Mouse (Mus musculus) layer of hippocampus, adult 9-11 months (tissue): ENCODE measurements around the gene Rere.

Experiments
- DNase-seq: peaks from one replicate; pipeline ENCODE4 v3.0.0; 2022

Rere gene

DNA sequence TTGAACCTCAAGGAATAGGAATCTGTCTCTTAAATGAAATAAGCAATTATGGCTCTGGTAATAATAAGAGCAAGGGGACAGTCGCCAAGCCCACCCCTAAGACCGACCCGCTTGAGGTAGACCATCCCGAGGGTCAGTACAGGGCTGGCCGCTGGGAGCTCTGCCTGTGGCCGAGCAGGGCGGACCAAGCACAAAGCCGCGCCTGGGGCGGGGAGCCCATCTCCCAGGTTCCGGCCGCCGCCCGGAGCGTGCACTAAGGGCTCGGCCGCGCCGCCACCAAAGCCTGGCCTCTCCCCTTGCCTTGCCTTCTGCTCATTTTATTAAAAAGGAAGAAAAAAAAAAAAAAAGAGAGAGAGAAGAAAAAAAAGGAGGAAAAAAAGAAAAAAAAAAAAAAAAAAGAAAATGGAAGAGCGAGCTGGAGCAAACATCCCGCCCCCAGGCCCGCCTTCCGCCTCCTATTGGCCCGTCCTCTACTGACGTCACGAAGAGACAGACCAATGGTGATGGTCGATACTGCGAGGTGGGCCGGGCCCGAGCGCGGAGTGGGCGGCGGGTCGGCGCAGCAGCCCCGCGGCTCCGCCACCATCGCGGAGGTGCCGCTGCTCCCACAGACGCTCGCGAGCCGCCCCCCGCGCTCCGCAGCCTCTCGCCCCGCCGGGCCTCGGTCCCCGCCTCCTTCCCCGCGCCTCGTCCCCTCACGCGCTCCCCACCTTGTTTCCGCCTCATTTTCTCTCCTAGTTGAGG is at the start of gene Rere:
Gene Rere, plus strand, starts transcription at position 629 of the 744 bp plus-strand sequence.
- DNase-seq, result peak; percentile 96

DNA sequence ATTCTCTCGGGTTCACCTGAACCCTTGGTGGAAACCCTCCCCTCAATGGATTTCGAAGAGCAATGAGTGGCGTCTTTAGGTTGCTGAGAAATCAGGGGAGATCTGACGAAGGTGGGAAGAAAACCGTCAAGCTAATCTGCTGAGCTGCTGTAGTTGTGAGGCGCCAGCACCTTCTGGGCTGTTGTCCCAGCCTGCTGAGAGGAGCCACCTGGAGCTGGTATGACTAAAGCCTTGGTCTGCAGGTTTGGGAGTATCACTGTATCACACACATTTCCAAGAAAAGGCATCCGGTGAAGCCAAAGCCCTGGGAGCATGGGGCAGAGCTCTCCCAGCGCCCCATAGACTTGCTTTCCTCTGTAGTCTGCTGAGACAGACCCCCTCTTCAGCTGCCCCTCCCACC is 49.6 kb upstream of the Rere start:
- peak; percentile 56 for DNase-seq

DNA sequence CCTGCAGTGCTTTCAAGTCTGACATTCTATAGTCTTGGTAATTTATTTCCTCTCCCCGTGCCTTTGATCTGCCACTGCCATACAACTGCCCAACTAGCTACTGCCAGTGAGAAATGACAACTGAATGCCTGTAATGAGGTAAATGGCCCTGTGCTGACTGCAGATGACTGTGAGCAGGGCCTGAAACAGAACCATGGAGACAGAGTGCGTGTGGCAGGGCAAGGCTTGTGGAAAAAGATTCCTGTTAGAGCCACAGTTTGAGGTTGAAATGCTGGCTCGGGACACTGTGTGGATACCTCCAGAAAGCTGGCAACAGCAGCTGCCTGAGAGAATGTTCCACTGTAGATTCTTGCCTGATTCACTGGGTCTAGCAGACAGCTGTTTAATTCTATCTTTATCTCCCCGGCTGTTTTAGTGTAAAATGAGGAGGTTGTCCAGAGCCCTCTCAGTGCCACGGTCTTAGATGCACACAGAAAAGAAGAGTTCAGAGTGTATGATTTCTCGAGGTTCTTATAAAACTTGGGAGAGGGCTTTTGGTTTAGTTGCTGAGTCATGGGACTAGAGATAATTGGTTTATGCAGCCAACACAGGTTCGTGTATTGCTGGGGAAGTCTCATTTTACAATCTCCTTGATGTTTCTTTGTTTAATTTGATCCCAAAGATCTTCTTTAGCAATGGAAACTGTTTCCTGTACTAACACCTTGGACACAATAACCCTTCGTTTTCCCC is 46.7 kb upstream of the Rere start:
- no peak for DNase-seq

DNA sequence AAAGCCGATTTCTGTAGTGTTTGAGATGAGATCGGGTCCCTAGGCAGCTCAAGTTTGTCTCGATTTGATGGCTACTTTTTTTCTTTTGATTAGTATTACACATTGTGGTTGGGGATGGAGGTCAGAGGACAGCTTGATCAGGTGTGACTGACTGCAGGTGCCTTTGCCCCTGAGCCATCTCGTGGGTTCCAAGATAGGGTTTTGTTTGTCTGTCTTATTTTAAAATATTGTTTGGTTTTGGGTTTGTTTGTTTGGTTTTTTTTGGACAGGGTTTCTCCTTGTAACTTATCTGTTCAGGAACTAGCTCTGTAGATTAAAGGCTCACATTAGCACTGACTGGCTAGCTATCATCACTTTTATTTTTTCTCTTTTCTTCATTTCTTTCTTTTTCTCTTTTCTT is 45.9 kb upstream of the Rere start:
- no peak for DNase-seq

DNA sequence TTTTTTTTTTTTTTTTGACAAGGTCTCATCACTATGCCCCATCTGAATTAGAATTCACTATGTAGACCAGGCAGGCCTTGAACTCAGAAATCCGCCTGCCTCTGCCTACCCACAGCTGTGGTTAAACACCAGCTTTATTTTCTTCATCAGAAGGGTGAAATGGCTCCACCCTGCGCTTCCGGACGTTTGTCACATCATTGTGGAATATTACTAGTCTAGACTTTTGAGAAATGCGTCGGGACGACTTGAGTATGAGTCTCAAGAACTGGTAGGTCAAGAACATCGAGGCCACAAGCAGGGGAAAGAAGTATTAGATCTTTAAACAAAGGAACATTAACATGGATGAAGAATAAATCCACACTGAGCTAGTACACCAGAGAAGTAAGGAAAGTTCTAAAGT is 45.4 kb upstream of the Rere start:
- no peak for DNase-seq

DNA sequence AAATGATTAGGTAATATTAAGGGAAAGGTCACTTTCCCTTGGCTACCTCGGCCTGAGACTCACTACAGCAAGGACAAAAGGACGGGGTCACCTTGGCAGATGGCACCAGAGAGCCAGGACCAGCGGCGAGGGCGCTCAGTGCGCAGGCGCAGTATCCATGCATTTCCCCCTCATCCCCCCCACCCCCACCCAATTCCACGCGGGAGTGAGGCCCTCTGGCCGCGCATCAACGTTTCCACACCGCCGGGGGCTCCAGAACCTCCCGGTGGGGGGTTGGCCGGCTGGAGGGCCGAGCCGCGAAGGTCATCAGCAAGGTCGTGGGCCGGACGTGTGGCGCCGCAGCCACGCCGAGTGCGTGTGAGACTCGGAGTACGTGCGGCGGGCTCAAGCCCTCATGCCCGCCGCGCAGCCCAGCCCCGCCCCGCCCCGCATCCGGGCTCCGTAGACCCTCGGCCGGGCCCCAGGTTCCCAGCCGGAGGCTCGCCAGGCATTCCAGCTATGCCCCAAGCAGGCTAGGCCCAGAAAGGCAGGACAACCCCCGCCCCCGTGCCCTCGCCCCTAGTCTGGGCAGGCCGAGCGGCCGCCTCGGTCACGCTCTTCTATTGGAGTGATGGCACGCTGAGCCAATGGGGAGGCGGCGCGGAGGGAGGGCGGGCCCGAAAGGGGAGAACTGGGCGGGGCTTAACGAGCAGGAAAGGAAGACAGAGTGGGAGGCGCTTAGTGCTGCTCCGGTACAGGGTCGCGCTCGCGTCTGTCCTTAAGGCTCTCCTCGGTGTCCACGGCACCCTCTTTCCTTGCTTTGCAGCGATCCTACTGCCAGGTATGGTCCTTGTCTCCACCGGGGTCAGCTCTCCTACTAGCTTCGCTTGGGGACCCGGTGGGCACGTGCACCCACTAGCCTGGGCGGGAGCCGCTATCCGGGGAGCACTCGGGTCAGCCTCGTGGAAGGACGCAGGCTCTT is 44.6 kb upstream of the Rere start, which contains the start of gene Eno1:
Gene Eno1, plus strand, starts transcription at position 201 of the 961 bp plus-strand sequence.
- peak; percentile 95 for DNase-seq

DNA sequence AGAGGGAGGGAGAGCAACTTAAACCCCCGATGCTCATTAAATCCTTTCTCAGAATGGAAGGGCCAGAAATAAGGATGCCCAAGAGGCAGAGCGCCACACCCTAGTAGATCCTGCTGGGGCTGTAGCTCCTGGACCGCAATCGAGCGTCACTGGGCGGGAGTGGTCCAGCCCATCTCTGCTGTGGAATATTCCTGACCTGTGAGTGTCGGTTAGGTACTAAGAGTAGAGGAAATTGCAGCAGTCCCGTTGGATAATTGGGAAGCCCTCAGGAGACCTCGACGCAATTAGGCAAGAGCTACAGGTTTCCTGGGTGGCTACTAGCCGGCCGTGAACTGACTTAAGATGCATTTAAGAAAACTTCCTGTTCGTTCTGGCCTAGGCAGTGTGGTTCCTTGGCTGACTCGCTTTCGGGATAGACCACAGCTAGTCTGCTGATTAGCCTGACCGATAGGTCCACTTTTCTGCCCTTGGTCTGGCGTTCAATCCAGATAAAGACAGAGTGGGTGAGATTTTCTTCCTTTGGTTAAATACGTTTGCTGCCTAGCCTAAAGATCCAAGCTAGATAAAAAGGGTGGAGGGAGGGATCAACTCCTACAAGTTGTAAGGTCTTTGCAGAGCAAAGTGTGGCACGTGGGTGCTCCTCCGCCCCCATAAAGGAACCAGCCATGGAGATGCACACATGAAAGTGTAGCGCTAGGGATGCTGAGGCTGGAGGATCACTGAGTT is 43.6 kb upstream of the Rere start:
- no peak for DNase-seq

DNA sequence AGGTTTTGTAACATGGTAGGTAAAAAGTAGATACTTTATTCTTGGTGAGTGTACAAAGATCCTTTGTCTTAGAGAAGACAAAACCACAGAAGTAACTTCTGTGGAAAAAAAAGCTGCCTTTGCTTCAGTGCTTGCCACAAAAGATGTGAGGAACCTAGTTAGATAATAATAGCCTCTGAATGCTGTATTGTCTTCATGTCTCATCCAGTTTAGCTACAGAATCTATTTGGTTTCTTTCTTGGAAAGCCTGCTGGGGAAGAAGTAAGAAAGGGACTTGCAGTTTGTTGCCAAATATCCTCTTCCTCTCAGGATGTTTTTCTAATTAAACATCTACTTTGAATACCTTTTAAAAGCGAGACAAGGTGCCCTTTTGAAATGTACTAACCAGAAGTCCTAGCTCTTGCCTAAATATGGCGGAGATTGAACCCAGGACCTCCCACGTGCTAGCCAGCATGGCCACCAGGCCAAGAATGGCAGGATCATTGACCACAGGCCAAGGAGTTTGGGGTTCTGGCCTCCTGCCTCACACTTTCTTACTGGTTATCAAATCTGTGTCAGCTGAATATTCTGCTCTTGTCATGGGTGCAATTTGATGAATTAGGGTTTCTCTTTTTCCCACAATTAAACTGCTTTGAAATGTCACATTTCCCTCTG is 42.9 kb upstream of the Rere start:
- DNase-seq, result no peak

DNA sequence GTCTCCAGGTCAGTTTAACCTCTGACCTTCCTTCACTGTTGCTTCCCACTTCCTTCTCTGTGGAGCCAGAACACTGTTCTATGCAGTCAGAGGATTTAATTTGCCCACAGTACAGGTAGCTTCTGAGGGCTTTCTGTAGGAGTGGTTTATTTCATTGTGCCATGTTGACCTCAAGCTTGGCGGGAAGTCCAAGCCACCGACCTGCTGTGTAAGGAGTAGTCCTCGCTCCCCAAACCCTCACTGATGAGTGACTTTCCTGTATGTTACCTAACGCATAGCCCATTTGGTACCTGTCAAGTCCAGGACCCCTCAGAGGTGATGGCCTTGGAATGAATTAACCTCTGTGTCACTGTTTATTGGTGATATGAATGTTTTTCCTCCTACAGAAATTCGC is 42.4 kb upstream of the Rere start:
- no peak for DNase-seq

DNA sequence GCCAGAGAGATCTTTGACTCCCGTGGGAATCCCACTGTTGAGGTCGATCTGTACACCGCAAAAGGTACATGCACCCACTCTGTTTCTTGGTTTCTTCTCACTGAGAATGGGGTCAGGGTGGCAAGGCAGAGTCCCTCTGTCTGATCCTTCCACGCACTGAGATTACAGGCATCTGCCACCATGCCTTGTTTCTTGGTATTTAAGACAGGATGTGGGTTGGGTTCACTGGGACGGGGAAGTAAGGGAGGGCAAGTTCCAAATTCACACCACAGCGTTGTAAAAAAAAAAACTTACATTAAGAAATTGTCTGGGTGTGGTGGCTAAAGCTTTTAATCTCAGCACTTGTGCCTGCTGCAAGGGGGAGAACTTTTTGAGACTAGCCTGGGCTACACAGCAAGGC is 41.9 kb upstream of the Rere start:
- DNase-seq, result no peak

DNA sequence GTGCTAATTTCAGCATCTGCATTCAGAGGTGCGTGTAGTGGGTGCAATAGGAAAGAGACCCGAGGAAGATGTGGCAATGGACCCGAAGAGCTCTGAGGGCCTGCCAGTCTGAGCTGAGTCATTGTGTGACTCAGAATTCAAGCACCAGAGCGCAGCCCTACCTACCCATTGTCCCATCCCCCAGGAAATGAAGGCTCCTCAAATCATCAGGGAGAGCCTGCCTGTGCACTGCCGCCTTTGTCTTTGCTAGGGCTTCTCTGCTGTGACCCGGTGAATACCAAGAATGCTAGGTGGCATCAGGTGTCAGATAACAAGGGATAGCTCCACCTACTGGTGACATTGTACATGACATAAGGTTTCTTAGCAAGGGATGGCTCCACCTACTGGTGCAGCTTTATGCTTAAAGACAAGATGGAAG is 41.5 kb upstream of the Rere start:
- DNase-seq, result peak; percentile 81

DNA sequence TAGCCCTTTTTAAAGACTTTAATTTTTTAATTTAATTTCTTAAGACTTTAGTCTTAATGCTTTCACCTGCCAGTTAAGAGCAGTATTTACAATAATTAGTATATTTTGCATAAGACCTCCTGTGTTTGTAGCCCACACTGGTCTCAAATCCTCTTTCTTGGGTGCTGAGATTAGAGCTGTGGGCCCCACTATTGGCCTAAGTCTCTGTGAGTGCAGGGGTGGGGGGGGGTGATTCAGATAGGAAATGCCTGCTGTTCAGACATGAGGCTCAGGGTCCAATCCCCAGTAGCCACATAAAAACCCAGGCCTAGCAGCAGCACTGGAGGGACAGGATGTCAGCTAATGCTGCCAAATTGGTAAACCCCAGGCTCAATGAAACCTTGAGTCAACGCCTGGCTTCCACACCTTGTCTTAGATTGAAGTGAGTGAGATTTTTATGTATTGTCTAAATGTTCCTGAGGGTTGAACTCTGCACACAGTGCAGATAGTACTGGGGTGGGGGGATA is 41.0 kb upstream of the Rere start:
- DNase-seq, result no peak

DNA sequence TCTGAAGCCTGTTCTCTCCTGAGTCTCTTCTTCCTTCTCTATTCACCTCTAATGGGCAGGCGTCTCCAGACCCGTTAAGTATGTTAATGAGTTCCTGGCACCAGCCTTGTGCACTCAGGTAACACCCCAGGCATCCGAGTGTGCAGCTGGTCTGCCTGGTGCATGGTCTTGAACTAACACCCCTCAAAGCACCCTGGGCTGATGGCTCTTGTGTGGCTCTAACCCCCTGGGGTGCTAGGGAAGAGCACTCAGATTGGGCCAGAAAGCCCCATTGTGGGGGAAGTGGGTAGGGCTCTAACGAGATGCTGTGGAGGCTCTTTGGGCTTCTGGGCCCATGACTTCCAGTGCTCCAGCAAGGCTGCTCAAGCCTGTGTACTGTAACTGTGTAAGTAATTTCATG is 39.7 kb upstream of the Rere start:
- DNase-seq, result no peak

DNA sequence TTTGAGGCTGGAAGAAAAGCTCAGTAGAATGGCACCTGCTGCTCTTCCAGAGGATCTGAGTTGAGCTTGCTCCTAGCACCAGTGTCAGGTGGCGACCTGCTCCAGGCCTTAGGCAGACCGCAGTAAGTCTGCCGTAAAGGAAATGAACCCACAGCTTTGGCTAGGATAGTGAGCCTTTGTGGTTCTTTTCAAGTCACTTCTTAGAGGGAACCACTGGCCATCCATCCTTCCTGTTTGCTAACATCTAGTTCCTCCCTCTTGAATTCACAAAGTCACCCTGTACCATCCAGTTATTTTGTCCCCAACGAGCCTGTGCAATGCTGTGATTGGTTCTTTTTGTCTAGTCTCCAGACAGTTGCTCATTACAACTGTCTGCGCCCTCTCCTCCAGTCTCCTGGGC is 38.7 kb upstream of the Rere start:
- no peak for DNase-seq

DNA sequence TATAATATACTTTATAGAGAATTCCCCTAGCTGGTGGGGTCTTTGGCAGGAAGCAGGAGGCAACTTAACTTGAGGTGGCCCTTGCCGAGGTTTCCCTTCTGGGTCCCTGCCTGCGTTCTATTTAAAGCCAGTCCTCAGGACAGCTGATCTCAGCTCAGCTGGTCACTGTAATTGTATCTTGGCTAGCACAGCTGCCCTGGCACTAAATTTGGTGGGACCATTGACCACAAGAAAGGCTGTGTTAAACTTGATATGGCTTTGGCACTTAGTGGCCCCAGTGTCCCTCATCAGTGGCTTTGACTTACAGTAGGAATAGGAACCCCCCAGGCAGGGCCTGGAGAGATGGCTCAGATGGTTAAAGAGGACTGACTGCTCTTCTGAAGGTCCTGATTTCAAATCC is 35.6 kb upstream of the Rere start:
- no peak for DNase-seq

DNA sequence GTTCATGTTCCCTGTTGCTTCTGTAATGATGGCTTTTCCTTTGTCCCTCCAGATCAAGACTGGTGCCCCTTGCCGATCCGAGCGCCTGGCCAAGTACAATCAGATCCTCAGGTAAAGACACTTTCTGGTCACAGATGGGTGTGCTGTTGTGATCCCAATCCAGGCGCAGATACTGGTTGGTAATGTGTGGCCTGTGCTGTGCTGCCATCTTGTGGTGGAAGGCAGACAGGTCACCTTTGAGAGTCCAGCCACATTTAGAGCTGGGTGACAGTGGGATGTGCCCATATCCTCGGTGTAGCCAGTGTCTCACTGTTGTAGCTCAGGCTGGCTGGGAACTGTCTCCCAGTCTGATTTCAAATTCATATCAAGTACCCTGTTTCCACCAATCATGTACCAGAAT is 33.4 kb upstream of the Rere start:
- DNase-seq, result peak; percentile 75

DNA sequence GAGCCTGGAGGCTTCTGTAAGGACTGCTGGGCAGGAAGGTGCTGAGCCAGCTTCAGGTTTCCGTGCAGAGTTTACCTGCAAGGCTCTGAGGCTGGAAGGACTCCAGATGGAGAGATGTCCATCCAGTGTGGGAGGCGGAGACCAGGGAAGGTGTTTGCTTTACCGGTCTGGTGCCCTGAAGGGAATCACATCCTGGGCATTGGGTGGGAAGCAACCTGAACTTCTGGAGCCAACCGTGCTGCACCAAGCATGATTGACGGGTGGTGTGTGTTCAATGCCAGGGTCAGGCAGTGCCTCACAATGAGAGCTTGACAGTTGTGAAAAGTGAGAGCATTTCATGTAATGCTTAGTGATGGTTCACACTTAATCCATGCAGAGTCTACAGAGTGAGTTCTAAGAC is 32.5 kb upstream of the Rere start:
- DNase-seq, result no peak

DNA sequence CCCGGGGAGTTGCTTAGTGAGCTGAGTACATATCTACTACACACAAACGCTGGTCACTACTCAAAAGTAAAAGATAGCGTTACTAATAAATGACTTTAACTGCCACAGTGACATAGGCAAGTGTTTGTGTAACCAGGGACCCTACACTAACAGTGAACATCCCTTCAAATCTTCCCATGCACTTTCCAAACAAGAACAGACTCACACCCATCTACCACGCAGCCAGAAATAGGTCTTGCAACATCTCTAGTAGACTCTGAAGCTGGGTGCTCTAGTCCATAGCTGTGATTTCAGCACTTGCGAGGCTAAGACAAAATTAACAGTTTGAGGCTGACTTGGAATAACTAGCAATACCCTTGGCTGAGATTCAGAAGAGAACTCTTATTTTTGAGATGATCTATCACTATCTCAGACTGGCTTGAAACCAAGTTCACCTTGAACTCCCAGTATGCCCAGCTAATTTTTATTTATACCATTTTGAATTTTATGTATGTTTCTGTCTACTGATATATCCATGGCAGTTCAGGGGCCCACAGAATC is 31.6 kb upstream of the Rere start:
- DNase-seq, result no peak

DNA sequence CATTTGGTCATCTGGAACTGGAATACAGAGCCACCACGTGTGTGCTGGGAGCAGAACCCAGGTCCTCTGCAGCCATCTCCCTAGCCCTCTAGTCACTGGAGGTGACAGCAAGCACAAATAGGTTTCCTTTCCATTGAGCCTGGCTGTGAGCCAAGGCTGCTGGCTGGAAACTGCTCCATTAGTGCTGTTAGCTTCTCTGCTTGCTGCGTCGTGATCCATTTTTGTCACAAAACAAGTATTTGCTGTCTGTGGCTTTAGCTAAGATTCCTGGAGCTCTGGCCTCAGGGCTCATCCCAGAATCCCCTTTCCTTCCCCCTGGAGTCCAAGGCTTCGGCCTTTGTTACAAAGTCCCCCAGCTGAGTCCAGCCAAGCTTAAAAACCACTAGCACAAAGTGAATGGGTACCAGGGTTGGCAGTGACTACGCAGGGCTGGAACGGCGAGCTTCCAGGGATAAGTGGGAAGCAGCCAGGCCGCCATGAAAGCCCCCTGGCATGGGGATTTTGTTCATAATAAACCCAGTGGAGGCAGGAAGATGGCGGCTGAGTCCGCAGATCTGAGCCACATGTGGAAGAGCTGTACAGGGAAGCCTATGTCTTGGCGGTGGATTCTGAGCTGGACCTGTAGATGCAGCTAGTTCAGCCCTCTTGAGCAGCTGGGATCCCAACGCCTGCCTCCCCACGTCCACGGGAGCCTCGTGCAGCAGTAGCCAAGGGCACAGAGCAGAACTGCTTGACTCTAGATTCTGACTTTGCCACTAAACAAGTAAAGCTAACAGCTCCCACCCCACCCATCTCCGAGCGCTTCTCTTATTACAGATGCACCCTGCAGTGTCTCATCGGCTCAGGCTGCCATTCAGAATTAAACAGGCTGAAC is 30.7 kb upstream of the Rere start:
- DNase-seq, result no peak

DNA sequence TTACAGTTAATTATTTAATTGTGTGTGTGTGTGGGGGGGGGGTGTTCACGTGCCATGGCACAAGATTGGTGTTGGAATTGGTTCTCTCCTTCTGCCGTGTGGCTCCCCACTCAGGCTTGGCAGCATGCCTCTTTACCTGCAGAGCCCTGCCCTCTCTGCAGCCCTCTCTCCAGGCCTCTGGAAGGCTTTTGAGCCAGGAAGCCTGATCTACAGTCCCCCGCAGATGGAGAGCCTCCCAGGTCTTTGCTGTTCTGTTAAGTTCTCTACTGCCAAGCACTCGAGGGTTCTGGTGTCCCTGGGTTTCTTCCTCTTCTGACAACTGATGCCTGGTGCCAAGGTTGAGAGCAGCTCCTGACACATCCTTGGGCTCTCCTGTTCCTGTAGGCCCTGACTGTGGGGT is 27.0 kb upstream of the Rere start:
- DNase-seq, result no peak

DNA sequence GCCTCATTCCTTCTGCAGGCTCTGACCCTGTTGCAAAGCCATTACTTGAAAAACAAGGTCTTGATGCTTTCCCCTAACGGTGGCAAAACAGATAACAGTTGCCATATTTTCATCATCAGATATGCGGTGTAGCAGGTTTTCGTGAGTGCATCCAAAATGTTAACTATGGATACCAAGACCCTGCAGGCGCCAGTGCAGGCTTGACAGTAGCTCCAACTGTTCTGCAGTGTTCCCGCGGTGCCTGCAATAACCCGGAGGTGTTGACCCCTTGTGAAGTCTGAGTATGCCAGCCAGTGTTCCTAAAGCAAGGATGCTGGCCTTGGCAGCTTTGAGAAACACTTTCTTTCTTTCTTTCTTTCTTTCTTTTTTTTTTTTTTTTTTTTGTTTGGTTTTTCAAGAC is 26.3 kb upstream of the Rere start:
- DNase-seq, result no peak
